Mouse (Mus musculus): ENCODE measurements around the gene Synpo2.

- TF ChIP-seq MAX (IDR thresholded peaks at IDR 0.05): no peak
- TF ChIP-seq MYOG (IDR thresholded peaks at IDR 0.05; ENCODE audit: control insufficient read depth, extremely low read depth, insufficient read length): no peak
- TF ChIP-seq CTCF (IDR thresholded peaks at IDR 0.05; ENCODE audit: control insufficient read depth, insufficient read depth, insufficient read length): no peak
- no peak for TF ChIP-seq CEBPB (IDR thresholded peaks at IDR 0.05; ENCODE audit: low read depth)
- no peak for TF ChIP-seq USF1 (IDR thresholded peaks at IDR 0.05; ENCODE audit: low read depth)
- TF ChIP-seq MYOD1 (IDR thresholded peaks at IDR 0.05; ENCODE audit: control insufficient read depth, insufficient read length, low read depth): no peak
- no peak for TF ChIP-seq FOSL1 (IDR thresholded peaks at IDR 0.05; ENCODE audit: insufficient read depth, low read length, poor library complexity, severe bottlenecking)
These were observed 1.5 kb upstream of the Synpo2 start for GRCm38 (mm10) chr3:123237446-123237845.

Measured in C2C12 (cell line).